Mouse (Mus musculus) urinary bladder, postnatal 14 days (tissue): Measurements from ENCODE around the gene Me3.

Experiments used
- DNase-seq: peaks from one replicate; pipeline ENCODE4 v3.0.0; 2021; ENCODE audit warnings: low spot score

Me3 gene

DNA sequence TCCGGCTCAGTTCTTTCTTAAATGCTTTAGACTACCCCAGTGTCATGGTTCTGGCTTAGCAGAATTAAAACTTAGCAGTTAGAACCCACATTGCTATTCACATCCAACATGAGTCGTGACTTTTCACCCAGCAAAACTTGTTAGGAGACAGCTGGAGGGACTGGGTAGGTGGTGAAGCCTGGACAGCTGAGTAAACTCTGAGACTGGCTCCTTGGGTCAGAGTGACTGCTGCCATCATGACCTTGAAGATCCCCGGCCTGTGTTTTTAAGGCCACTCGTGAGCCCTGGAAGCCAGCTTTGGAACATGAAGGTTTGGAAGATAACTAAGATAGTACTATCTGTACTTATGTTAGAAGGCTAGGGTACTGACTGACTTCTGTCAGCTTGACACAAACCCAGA lies 35.4 kb downstream of the Me3 start:
- no peak for DNase-seq

GRCm38 (mm10) chr7:89669461-89669860 lies 37.3 kb downstream of the Me3 start:
- no peak for DNase-seq

GRCm38 (mm10) chr7:89671104-89671831 lies 39.1 kb downstream of the Me3 start:
- no peak for DNase-seq

DNA sequence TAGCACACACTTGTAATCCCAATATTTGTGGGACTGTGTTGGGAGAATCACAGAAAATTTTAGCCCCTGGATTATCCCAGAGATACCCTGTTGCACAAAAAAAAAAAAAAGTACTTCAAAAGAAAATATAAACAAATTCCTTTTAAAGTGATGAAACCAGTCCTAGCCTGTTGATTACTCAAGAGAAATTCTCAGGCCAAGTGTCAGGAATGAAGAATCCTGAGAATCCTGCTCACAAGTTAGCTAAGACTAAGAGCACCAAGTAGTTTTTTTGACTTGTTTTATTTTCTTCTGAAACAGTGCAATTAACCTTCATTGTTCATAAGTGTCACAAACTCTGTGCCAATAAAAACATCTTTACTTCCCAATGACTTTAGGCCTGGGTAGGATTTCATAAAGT lies 44.0 kb downstream of the Me3 start:
- no peak for DNase-seq

- DNase-seq, result no peak
Observed at GRCm38 (mm10) chr7:89677850-89678249, 45.7 kb downstream of the Me3 start.

GRCm38 (mm10) chr7:89678719-89679118 lies 46.5 kb downstream of the Me3 start:
- DNase-seq, result no peak

DNA sequence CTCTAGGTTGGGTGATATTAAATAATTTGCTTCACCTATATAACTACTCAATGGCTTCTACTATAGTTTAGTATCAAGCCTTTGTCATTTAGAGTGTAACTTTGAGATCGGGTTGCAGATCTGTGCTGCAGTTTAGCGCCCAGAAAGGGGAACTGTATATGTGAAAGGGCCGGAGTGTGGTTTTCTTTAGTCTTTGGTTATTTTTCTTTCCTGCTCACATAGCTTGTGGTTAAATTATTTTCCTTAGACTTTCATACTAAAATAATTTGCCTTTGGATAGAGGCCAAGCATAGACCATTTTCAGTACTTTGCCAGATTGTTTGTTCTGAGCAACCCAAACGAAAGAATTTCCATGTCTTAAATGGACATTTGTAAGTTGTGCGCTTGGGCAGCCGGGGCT lies 46.9 kb downstream of the Me3 start:
- no peak for DNase-seq

DNA sequence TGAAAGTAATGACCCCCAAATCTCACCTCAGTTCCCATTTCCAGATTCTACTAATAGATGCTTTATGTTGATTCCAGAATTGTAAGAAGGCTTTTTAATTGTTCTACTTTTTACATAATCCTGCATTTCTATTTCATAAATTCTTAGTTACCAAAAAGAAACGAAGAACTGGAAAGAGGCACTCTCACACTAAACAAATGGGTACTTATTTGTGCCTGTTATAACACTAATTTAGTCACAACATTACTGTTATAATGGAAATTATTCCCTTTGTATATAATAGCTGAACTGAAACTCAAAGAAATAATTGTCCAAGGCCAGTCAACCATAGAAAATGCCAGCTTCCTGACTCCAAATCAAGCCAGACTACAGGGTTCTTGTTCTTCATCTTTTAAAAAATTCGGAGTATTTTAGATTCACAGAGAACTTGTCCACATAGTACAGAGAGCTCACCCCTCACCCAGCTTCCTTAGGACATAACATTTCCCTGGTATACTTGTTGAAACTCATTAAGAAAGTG lies 47.5 kb downstream of the Me3 start:
- DNase-seq, result no peak

DNA sequence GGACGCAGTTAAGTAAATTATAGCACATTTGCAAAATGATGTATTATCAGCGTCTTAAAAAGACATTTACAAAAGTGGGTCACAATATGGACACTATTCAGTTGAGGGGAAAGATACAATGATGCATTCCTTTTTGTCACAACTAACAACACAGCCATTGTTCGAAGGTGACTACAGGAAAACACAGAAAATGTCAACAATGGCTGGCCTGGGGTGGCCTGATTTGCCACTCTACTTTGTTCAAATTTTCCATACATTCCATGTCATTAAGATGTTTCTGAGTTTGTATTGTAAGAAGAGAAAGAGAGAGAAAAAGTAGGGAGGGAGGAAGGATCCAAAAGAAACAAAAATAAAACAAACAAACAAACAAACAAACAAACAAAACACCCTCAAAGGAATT lies 48.7 kb downstream of the Me3 start:
- no peak for DNase-seq

GRCm38 (mm10) chr7:89681666-89682470 lies 49.7 kb downstream of the Me3 start:
- DNase-seq, result no peak

GRCm38 (mm10) chr7:89698186-89698585 lies 66.0 kb downstream of the Me3 start:
- DNase-seq, result no peak

GRCm38 (mm10) chr7:89699668-89700350 lies 67.6 kb downstream of the Me3 start:
- DNase-seq, result no peak

GRCm38 (mm10) chr7:89700511-89700910 lies 68.3 kb downstream of the Me3 start:
- no peak for DNase-seq

GRCm38 (mm10) chr7:89710776-89711175 lies 78.6 kb downstream of the Me3 start:
- no peak for DNase-seq

DNA sequence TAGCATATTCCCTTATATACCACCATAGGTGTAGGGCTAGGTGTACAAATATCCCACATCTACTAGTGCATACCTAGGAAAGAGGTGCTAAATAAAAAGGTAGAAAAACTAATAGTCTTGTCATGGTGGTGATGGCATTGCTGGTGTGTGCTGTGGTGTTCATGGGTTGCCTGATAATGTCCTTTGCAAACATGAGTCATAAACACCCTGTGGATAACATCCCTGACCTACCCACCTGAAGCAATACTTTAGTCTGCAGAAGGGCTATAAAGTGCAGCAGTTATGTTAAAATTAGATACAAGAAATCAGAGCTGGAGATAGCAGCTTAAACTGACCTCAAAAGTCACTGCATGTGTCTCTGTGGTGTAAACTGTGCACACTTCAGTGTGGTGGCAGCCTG lies 80.9 kb downstream of the Me3 start:
- DNase-seq, result no peak

GRCm38 (mm10) chr7:89716226-89716625 lies 84.0 kb downstream of the Me3 start:
- no peak for DNase-seq

- no peak for DNase-seq
Observed at GRCm38 (mm10) chr7:89717521-89717920, 85.3 kb downstream of the Me3 start.

GRCm38 (mm10) chr7:89718264-89718663 lies 86.1 kb downstream of the Me3 start:
- DNase-seq, result no peak

DNA sequence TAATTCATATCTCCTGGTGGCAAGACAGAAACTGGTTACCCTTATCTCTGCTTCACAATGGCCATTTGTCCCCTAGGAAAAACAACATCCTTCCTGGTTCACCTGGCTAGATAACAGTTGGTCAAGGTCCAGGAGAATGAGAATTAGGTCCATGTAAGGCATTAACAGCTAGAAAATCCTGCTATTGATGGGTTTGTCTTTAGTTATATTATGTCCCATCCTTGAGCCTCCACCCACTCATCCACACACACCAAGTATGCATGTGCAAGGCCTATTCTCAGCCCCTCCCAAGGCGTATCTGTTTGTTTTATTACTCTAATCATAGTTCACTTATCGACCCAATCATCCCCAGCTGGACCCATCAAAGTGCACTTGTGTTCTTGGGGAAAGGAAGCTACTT lies 88.1 kb downstream of the Me3 start:
- DNase-seq, result no peak

DNA sequence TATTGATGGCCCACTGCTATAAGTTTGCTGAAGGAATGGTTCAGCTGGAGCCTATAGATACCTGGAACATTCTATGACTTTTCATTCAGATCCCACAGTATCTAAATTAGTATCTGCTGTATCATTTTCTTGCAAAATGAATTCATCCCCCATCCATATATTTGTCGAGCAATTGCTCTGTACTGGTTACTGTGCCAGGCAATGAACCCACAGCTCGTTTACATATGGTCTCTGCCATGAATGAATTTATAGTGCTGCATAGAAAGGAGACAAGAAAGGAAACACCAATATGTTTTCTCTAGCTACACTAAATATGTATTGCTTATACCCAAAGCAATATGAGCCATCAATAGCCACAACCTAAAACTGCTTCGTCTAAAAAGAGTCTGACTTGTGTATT lies 94.5 kb downstream of the Me3 start:
- DNase-seq, result no peak

GRCm38 (mm10) chr7:89727615-89728014 lies 95.4 kb downstream of the Me3 start:
- DNase-seq, result no peak

DNA sequence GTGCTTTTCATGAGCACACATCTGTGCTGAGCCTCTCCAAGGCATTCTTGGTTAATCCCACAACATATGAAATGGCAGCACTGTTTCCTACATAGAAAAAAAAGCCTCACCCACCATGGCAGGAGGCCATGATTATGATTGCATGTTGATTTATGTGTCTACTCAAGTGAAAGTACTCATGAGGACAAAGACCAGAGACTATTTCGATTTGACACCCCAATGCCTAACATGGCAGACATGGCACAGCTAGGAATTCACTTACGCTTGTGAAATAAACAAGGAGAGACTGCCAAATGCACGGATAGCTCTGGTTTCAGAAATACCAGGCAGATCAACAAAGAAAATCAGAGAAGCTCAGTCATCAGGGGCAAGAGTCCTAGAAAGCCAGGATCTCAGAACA lies 96.2 kb downstream of the Me3 start:
- DNase-seq, result no peak

GRCm38 (mm10) chr7:89730514-89730913 lies 98.3 kb downstream of the Me3 start:
- no peak for DNase-seq
